Mouse (Mus musculus): ENCODE results near the gene Duox2.

GRCm38 (mm10) chr2:122317384-122317783, 19.1 kb upstream of the Duox2 start:
- no peak for TF ChIP-seq CTCF (IDR thresholded peaks at IDR 0.05; ENCODE audit: low read depth, low read length)
- TF ChIP-seq TAL1 (conservative IDR thresholded peaks at IDR 0.05; ENCODE audit: low read depth, low read length), result no peak
